Mouse (Mus musculus): ENCODE measurements around the gene Foxp1. TPM values are rescaled to one million over a fixed set of nuclear protein-coding genes. Genes with fewer than 3 reads are reported as not detected.
A peak's percentile ranks its signal among the peaks of the same experiment; 100 is the strongest.

Gene Foxp1
- polyA plus RNA-seq, 1 experiment from 2014 or later, result 38.0 TPM

- H3K9me3 ChIP-seq (replicated peaks; ENCODE audit: low read length), result no peaks in the 10 kb centered on the region
- no peaks in the 10 kb centered on the region for H3K27me3 ChIP-seq (ENCODE audit: insufficient read depth, low read length)
- H3K4me2 ChIP-seq (ENCODE audit: low read length), result no peak overlapping the region
- no peak overlapping the region for H3K9ac ChIP-seq (ENCODE audit: low read depth, low read length)
- WGBS, result 86% methylated on average over 4 of the region's 4 CpGs
- H3K4me3 ChIP-seq (replicated peaks; ENCODE audit: low read depth, low read length), result no peak overlapping the region
- no peaks in the 10 kb centered on the region for H3K36me3 ChIP-seq (ENCODE audit: insufficient read depth, low read length)
- TF ChIP-seq CTCF (IDR thresholded peaks at IDR 0.05; ENCODE audit: low read depth), result no peak
- ATAC-seq (replicated peaks; ENCODE audit: low FRiP score, low read depth) (no peak), DNase-seq (ENCODE audit: low spot score) (no peak)
- no peak overlapping the region for H3K27ac ChIP-seq
- H3K4me1 ChIP-seq (replicated peaks; ENCODE audit: insufficient read depth, low read length), result no peaks in the 10 kb centered on the region
Observed at GRCm38 (mm10) chr6:99427301-99427700, 95.2 kb downstream of the Foxp1 start.

- H3K27me3 ChIP-seq (ENCODE audit: insufficient read depth, low read length), result no peaks in the 10 kb centered on the region
- H3K4me3 ChIP-seq (replicated peaks; ENCODE audit: low read depth, low read length), result no peak overlapping the region
- 52% methylated on average over 3 of the region's 3 CpGs for WGBS
- no peaks in the 10 kb centered on the region for H3K4me1 ChIP-seq (replicated peaks; ENCODE audit: insufficient read depth, low read length)
- no peak for ATAC-seq (replicated peaks; ENCODE audit: low FRiP score, low read depth)
- peak; percentile 34 for DNase-seq (ENCODE audit: low spot score)
- no peak overlapping the region for H3K27ac ChIP-seq
- no peaks in the 10 kb centered on the region for H3K36me3 ChIP-seq (ENCODE audit: insufficient read depth, low read length)
- no peak overlapping the region for H3K9ac ChIP-seq (ENCODE audit: low read depth, low read length)
- no peak for TF ChIP-seq CTCF (IDR thresholded peaks at IDR 0.05; ENCODE audit: low read depth)
- no peaks in the 10 kb centered on the region for H3K9me3 ChIP-seq (replicated peaks; ENCODE audit: low read length)
- H3K4me2 ChIP-seq (ENCODE audit: low read length), result no peak overlapping the region
Observed at GRCm38 (mm10) chr6:99425044-99425443, 97.5 kb downstream of the Foxp1 start.

GRCm38 (mm10) chr6:99420666-99421065 is 101.9 kb downstream of the Foxp1 start:
- ATAC-seq (replicated peaks; ENCODE audit: low FRiP score, low read depth) (no peak), DNase-seq (ENCODE audit: low spot score) (no peak)
- no peaks in the 10 kb centered on the region for H3K36me3 ChIP-seq (ENCODE audit: insufficient read depth, low read length)
- no peak overlapping the region for H3K4me3 ChIP-seq (replicated peaks; ENCODE audit: low read depth, low read length)
- H3K4me2 ChIP-seq (ENCODE audit: low read length), result no peak overlapping the region
- H3K27ac ChIP-seq, result no peak overlapping the region
- no peak overlapping the region for H3K9ac ChIP-seq (ENCODE audit: low read depth, low read length)
- no peaks in the 10 kb centered on the region for H3K4me1 ChIP-seq (replicated peaks; ENCODE audit: insufficient read depth, low read length)
- H3K27me3 ChIP-seq (ENCODE audit: insufficient read depth, low read length), result no peaks in the 10 kb centered on the region
- no peaks in the 10 kb centered on the region for H3K9me3 ChIP-seq (replicated peaks; ENCODE audit: low read length)
- WGBS, result 88% methylated on average over 8 of the region's 8 CpGs
- TF ChIP-seq CTCF (IDR thresholded peaks at IDR 0.05; ENCODE audit: low read depth), result no peak

- no peak overlapping the region for H3K27ac ChIP-seq
- no peaks in the 10 kb centered on the region for H3K9me3 ChIP-seq (replicated peaks; ENCODE audit: low read length)
- DNase-seq (ENCODE audit: low spot score) (no peak), ATAC-seq (replicated peaks; ENCODE audit: low FRiP score, low read depth) (no peak)
- no peak overlapping the region for H3K9ac ChIP-seq (ENCODE audit: low read depth, low read length)
- no peak overlapping the region for H3K4me3 ChIP-seq (replicated peaks; ENCODE audit: low read depth, low read length)
- no peaks in the 10 kb centered on the region for H3K36me3 ChIP-seq (ENCODE audit: insufficient read depth, low read length)
- TF ChIP-seq CTCF (IDR thresholded peaks at IDR 0.05; ENCODE audit: low read depth), result no peak
- 89% methylated on average over 6 of the region's 6 CpGs for WGBS
- H3K4me2 ChIP-seq (ENCODE audit: low read length), result no peak overlapping the region
- H3K27me3 ChIP-seq (ENCODE audit: insufficient read depth, low read length), result no peaks in the 10 kb centered on the region
- no peaks in the 10 kb centered on the region; the same call in 1 of the 2 replicates for H3K4me1 ChIP-seq (replicated peaks; ENCODE audit: insufficient read depth, low read length)
Observed at GRCm38 (mm10) chr6:99412598-99412997, 109.9 kb downstream of the Foxp1 start.

- TF ChIP-seq CTCF (IDR thresholded peaks at IDR 0.05; ENCODE audit: low read depth), result no peak
- Histone ChIP-seq H3K27ac (no peak overlapping the region), H3K9ac (ENCODE audit: low read depth, low read length) (no peak overlapping the region), H3K9me3 (replicated peaks; ENCODE audit: low read length) (no peaks in the 10 kb centered on the region), H3K4me2 (ENCODE audit: low read length) (no peak overlapping the region), H3K4me1 (replicated peaks; ENCODE audit: insufficient read depth, low read length) (peaks cover 5% of the 10 kb centered on the region; the same call in 1 of the 2 replicates), H3K4me3 (replicated peaks; ENCODE audit: low read depth, low read length) (no peak overlapping the region), H3K27me3 (ENCODE audit: insufficient read depth, low read length) (no peaks in the 10 kb centered on the region), H3K36me3 (ENCODE audit: insufficient read depth, low read length) (no peaks in the 10 kb centered on the region)
- ATAC-seq (replicated peaks; ENCODE audit: low FRiP score, low read depth), result no peak
- 90% methylated on average over 5 of the region's 5 CpGs for WGBS
- DNase-seq (ENCODE audit: low spot score), result no peak
Observed at GRCm38 (mm10) chr6:99409602-99410001, 112.9 kb downstream of the Foxp1 start.

- no peak for DNase-seq (ENCODE audit: low spot score)
- 89% methylated on average over 4 of the region's 4 CpGs for WGBS
- H3K4me2 ChIP-seq (ENCODE audit: low read length), result no peak overlapping the region
- H3K36me3 ChIP-seq (ENCODE audit: insufficient read depth, low read length), result no peaks in the 10 kb centered on the region
- H3K4me3 ChIP-seq (replicated peaks; ENCODE audit: low read depth, low read length), result no peak overlapping the region
- ATAC-seq (replicated peaks; ENCODE audit: low FRiP score, low read depth), result no peak
- H3K27me3 ChIP-seq (ENCODE audit: insufficient read depth, low read length), result no peaks in the 10 kb centered on the region
- no peak overlapping the region for H3K9ac ChIP-seq (ENCODE audit: low read depth, low read length)
- peaks cover 5% of the 10 kb centered on the region; the same call in 1 of the 2 replicates for H3K4me1 ChIP-seq (replicated peaks; ENCODE audit: insufficient read depth, low read length)
- TF ChIP-seq CTCF (IDR thresholded peaks at IDR 0.05; ENCODE audit: low read depth), result no peak
- no peak overlapping the region for H3K27ac ChIP-seq
- no peaks in the 10 kb centered on the region for H3K9me3 ChIP-seq (replicated peaks; ENCODE audit: low read length)
Observed at GRCm38 (mm10) chr6:99408880-99409279, 113.6 kb downstream of the Foxp1 start.

GRCm38 (mm10) chr6:99403755-99404390 is 118.6 kb downstream of the Foxp1 start:
- WGBS, result 86% methylated on average over 6 of the region's 6 CpGs
- DNase-seq (ENCODE audit: low spot score), result no peak
- ATAC-seq (replicated peaks; ENCODE audit: low FRiP score, low read depth), result no peak
- Histone ChIP-seq H3K27me3 (ENCODE audit: insufficient read depth, low read length) (no peaks in the 10 kb centered on the region), H3K4me2 (ENCODE audit: low read length) (no peak overlapping the region), H3K9ac (ENCODE audit: low read depth, low read length) (no peak overlapping the region), H3K9me3 (replicated peaks; ENCODE audit: low read length) (no peaks in the 10 kb centered on the region), H3K4me1 (replicated peaks; ENCODE audit: insufficient read depth, low read length) (peaks cover 5% of the 10 kb centered on the region; the same call in 1 of the 2 replicates), H3K4me3 (replicated peaks; ENCODE audit: low read depth, low read length) (no peak overlapping the region), H3K27ac (no peak overlapping the region), H3K36me3 (ENCODE audit: insufficient read depth, low read length) (no peaks in the 10 kb centered on the region)
- TF ChIP-seq CTCF (IDR thresholded peaks at IDR 0.05; ENCODE audit: low read depth), result no peak
